29 mouse cellular contexts compared by ENCODE assay signal in genomic region chr1:134506201-134506600, GRCm38 (mm10). TPM values are rescaled to one million over a fixed set of nuclear protein-coding genes. Genes with fewer than 3 reads are reported as not detected.
"Had no signal": no experiment of that assay in that cellular context is flagged by ENCODE, and none has a peak within 500 bp of the region (broad histone marks: within the 10 kb centered on the region; RNA-seq: fewer than 3 reads in every experiment).

No protein-coding gene starts in this region.

- H3K9ac ChIP-seq: liver, embryonic 13.5 days; midbrain, embryonic 12.5 days; midbrain, embryonic 15.5 days; neural tube, embryonic 12.5 days; stomach, embryonic 15.5 days had no signal

- H3K27me3 ChIP-seq: liver, embryonic 13.5 days; midbrain, embryonic 12.5 days; midbrain, embryonic 15.5 days; neural tube, embryonic 12.5 days; stomach, embryonic 15.5 days had no signal

- DNase-seq: kidney, adult 9 months; kidney, postnatal 14 days; kidney, postnatal 4 days; layer of hippocampus, adult 9-11 months; liver, embryonic 13.5 days; lung, adult 2 months; lung, postnatal 14 days; lung, postnatal 4 days; retina, postnatal 1 day; right cerebral cortex, postnatal 25 days; spleen, adult 18-20 months; thymus, adult 2 months; thymus, postnatal 14 days; thymus, postnatal 4 days had no signal

- H3K9me3 ChIP-seq: liver, embryonic 13.5 days; midbrain, embryonic 12.5 days; midbrain, embryonic 15.5 days; neural tube, embryonic 12.5 days; stomach, embryonic 15.5 days had no signal

- H3K4me1 ChIP-seq: midbrain, embryonic 12.5 days; midbrain, embryonic 15.5 days; neural tube, embryonic 12.5 days; stomach, embryonic 15.5 days had no signal

- H3K27ac ChIP-seq: liver, embryonic 13.5 days; midbrain, embryonic 12.5 days; midbrain, embryonic 15.5 days; neural tube, embryonic 12.5 days; stomach, embryonic 15.5 days had no signal

- H3K4me2 ChIP-seq: liver, embryonic 13.5 days; midbrain, embryonic 12.5 days; midbrain, embryonic 15.5 days; neural tube, embryonic 12.5 days; stomach, embryonic 15.5 days had no signal

- H3K4me3 ChIP-seq: liver, embryonic 13.5 days; midbrain, embryonic 12.5 days; midbrain, embryonic 15.5 days; neural tube, embryonic 12.5 days; stomach, embryonic 15.5 days had no signal

- ATAC-seq: midbrain, embryonic 15.5 days had no signal

RNA-seq across cellular contexts. Expression of gene Mgat4e, which starts 43.3 kb away (rescaled TPM):
- total RNA-seq: layer of hippocampus, postnatal 25 days; left cerebral cortex, adult 18-20 months; left cerebral cortex, postnatal 25 days; liver, adult 2 months; megakaryocyte progenitor cell, adult 5-6 weeks; megakaryocyte-erythroid progenitor cell, adult 5-6 weeks; neutrophil, adult 5-6 weeks had no signal
- polyA plus RNA-seq: kidney, embryonic 16.5 days; limb, embryonic 11.5 days; liver, adult 2 months; liver, embryonic 13.5 days; liver, embryonic 16.5 days; lung, adult 2 months; lung, embryonic 16.5 days; midbrain, embryonic 12.5 days; midbrain, embryonic 15.5 days; neural tube, embryonic 12.5 days; stomach, embryonic 15.5 days; thymus, adult 2 months had no signal
